9 mouse cellular contexts compared by ENCODE assay signal in genomic region chr12:105337290-105338005, GRCm38 (mm10). TPM values are rescaled to one million over a fixed set of nuclear protein-coding genes. Genes with fewer than 3 reads are reported as not detected.
DNase-seq lines count a peak whose midpoint lies in the region; ATAC-seq and TF ChIP-seq lines count a peak whose summit lies in the region.
"Had no signal": no experiment of that assay in that cellular context is flagged by ENCODE, and none has a peak within 500 bp of the region (broad histone marks: within the 10 kb centered on the region; RNA-seq: fewer than 3 reads in every experiment).

No protein-coding gene starts in this region.

- no peak overlapping the region for H3K27ac ChIP-seq in heart, embryonic 14.5 days (replicated peaks in 1 of 2; ENCODE audit: control insufficient read depth in 1 of 2, insufficient read depth in 1 of 2, low read depth in 2 of 2, low read length in 2 of 2)
- 0 out of 2 replicates have a peak overlapping the region, but pooled peaks have one; percentile 29 for H3K27ac ChIP-seq in forebrain, embryonic 16.5 days (ENCODE audit: low read length)
- no peak overlapping the region for H3K27ac ChIP-seq in midbrain, embryonic 11.5 days (ENCODE audit: low read depth, low read length)

- H3K9me3 ChIP-seq in heart, embryonic 14.5 days (ENCODE audit: control insufficient read depth, low read length) = no peaks in the 10 kb centered on the region
- H3K9me3 ChIP-seq in forebrain, embryonic 16.5 days (ENCODE audit: control insufficient read depth, low read length) = no peaks in the 10 kb centered on the region
- no peaks in the 10 kb centered on the region for H3K9me3 ChIP-seq in midbrain, embryonic 11.5 days (ENCODE audit: control insufficient read depth, low read length)

- peak overlapping the region; percentile 94 for H3K4me2 ChIP-seq in heart, embryonic 14.5 days (ENCODE audit: low read length)
- peak overlapping the region; percentile 91 for H3K4me2 ChIP-seq in forebrain, embryonic 16.5 days (ENCODE audit: low read length)
- H3K4me2 ChIP-seq in midbrain, embryonic 11.5 days = peak overlapping the region; percentile 98

- H3K4me3 ChIP-seq in heart, embryonic 14.5 days (ENCODE audit: control insufficient read depth in 1 of 2, insufficient read depth in 1 of 2, low read depth in 1 of 2, low read length in 2 of 2) = peak overlapping the region; percentile 37 to 50
- H3K4me3 ChIP-seq in forebrain, embryonic 16.5 days (replicated peaks; ENCODE audit: low read length) = peak overlapping the region; percentile 63
- peak overlapping the region; percentile 58 for H3K4me3 ChIP-seq in midbrain, embryonic 11.5 days (ENCODE audit: low read depth, low read length)

- H3K4me1 ChIP-seq in heart, embryonic 14.5 days (ENCODE audit: control insufficient read depth in 2 of 2, insufficient read depth in 2 of 2, low read length in 2 of 2) = peaks cover 0 to 3% of the 10 kb centered on the region in 2 experiments; a peak in 2 of 4 replicates
- H3K4me1 ChIP-seq in forebrain, embryonic 16.5 days (replicated peaks; ENCODE audit: control insufficient read depth, insufficient read depth, low read length) = peaks cover 19% of the 10 kb centered on the region
- peaks cover 5% of the 10 kb centered on the region; the same call in 1 of the 2 replicates for H3K4me1 ChIP-seq in midbrain, embryonic 11.5 days (ENCODE audit: control insufficient read depth, insufficient read depth, low read length)

- TF ChIP-seq POLR2A in brain, embryonic 14.5 days (IDR thresholded peaks at IDR 0.05; ENCODE audit: borderline replicate concordance, extremely low read depth, insufficient read depth, insufficient read length, poor library complexity, severe bottlenecking) = no peak

- H3K9ac ChIP-seq in heart, embryonic 14.5 days (ENCODE audit: low read length) = peak overlapping the region; percentile 38; the same call in 1 of the 2 replicates
- H3K9ac ChIP-seq in forebrain, embryonic 16.5 days (replicated peaks; ENCODE audit: low read depth, low read length) = peak overlapping the region; percentile 71
- H3K9ac ChIP-seq in midbrain, embryonic 11.5 days (ENCODE audit: low read length) = peak overlapping the region; percentile 62

- no peak for ATAC-seq in heart, embryonic 14.5 days (ENCODE audit: insufficient number of reproducible peaks, insufficient read depth, low FRiP score, low read depth)
- ATAC-seq in forebrain, embryonic 16.5 days = 0 out of 2 replicates have a peak, but pooled peaks have one; percentile 0
- no peak; the same call in 1 of the 2 replicates for ATAC-seq in midbrain, embryonic 11.5 days (ENCODE audit: low FRiP score)

- DNase-seq in heart, postnatal 10 days = no peak
- DNase-seq in brain, embryonic 14.5 days (ENCODE audit: low read depth) = peak; percentile 34
- DNase-seq in midbrain, embryonic 11.5 days (ENCODE audit: low spot score, missing footprints) = peak; percentile 91
- DNase-seq in layer of hippocampus, adult 8-10 months (ENCODE audit: low spot score in 2 of 2) = no peak
- no peak for DNase-seq in ovary, postnatal 10 days (ENCODE audit: low spot score)
- no peak for DNase-seq in lung, adult 18-20 months

- WGBS in heart, embryonic 14.5 days = 4% methylated on average over 31 of the region's 31 CpGs
- WGBS in forebrain, embryonic 16.5 days = 3% methylated on average over 31 of the region's 31 CpGs
- WGBS in midbrain, embryonic 11.5 days = 3% methylated on average over 31 of the region's 31 CpGs

- no peak for TF ChIP-seq CTCF in brain, embryonic 14.5 days (IDR thresholded peaks at IDR 0.05; ENCODE audit: borderline replicate concordance, extremely low read depth, insufficient read depth, insufficient read length)

- H3K36me3 ChIP-seq in heart, embryonic 14.5 days (ENCODE audit: control insufficient read depth, insufficient read depth, low read length) = no peaks in the 10 kb centered on the region
- no peaks in the 10 kb centered on the region for H3K36me3 ChIP-seq in forebrain, embryonic 16.5 days (ENCODE audit: control insufficient read depth, insufficient read depth)
- H3K36me3 ChIP-seq in midbrain, embryonic 11.5 days (ENCODE audit: control insufficient read depth, insufficient read depth, low read length) = no peaks in the 10 kb centered on the region

- peaks cover 85% of the 10 kb centered on the region for H3K27me3 ChIP-seq in heart, embryonic 14.5 days (ENCODE audit: control insufficient read depth, insufficient read depth, low read length)
- peaks cover 4% of the 10 kb centered on the region; the same call in 1 of the 2 replicates for H3K27me3 ChIP-seq in forebrain, embryonic 16.5 days (replicated peaks; ENCODE audit: control insufficient read depth, insufficient read depth, low read length)
- peaks cover 28% of the 10 kb centered on the region for H3K27me3 ChIP-seq in midbrain, embryonic 11.5 days (ENCODE audit: control insufficient read depth, insufficient read depth, low read length)

- intact Hi-C loops in heart, postnatal 10 days (cut with DNase I) = no loop called here

RNA-seq across cellular contexts. Expression of gene Tunar, which starts 3.8 kb away (rescaled TPM):
- polyA plus RNA-seq in heart, embryonic 14.5 days (2014; fragmentation: Nextera tagmentation; extraction: Ambion mirVana) = not detected in 2 replicates
- total RNA-seq in heart, postnatal 10 days (2021) = under 1 TPM in 1 of 2 experiments, not detected in 1; 0.07 TPM
- polyA plus RNA-seq in brain, embryonic 14.5 days (2012; rRNA removed) = 8.5 and 17.5 TPM in 2 replicates
- polyA plus RNA-seq in forebrain, embryonic 16.5 days (2015; fragmentation: Nextera tagmentation; extraction: Ambion mirVana) = 5.3 and 9.0 TPM in 2 replicates
- 0.68 and 0.86 TPM in 2 replicates for polyA plus RNA-seq in midbrain, embryonic 11.5 days (2014; fragmentation: Nextera tagmentation; extraction: Ambion mirVana)
- total RNA-seq in layer of hippocampus, adult 8-10 months (2022) = 10 to 100 TPM; 13.1 to 15.3 (median 14.0) TPM
- total RNA-seq: gastrocnemius, postnatal 4 days had no signal

Comparison
In these comparisons a context has a peak if more than half of its experiments do, and no peak if none do; other contexts are left out.
1. DNase-seq: peak in brain, embryonic 14.5 days (single experiment) and midbrain, embryonic 11.5 days (single experiment); none in heart, postnatal 10 days (0 of 2), layer of hippocampus, adult 8-10 months (0 of 2), ovary, postnatal 10 days (single experiment) and lung, adult 18-20 months (0 of 2).
2. Peak in every context shown above with its lines, with median percentiles within 50 percentile points of each other: H3K4me2 ChIP-seq, H3K4me3 ChIP-seq and H3K9ac ChIP-seq.